Mouse (Mus musculus): ENCODE data around the gene Fam107b. TPM values are rescaled to one million over a fixed set of nuclear protein-coding genes. Genes with fewer than 3 reads are reported as not detected.

Fam107b gene
- total RNA-seq, 1 experiment = 15.0 TPM

- DNase-seq (ENCODE audit: low read depth, low spot score) = no peak
- TF ChIP-seq CHD2 (IDR thresholded peaks at IDR 0.05; ENCODE audit: low read depth, low read length) (no peak), ZC3H11A (IDR thresholded peaks at IDR 0.05; ENCODE audit: borderline replicate concordance, low read depth, low read length) (no peak), ZNF384 (IDR thresholded peaks at IDR 0.05; ENCODE audit: low read depth, low read length) (no peak), HCFC1 (IDR thresholded peaks at IDR 0.05; ENCODE audit: borderline replicate concordance, insufficient read depth, low read length) (no peak), MAFK (IDR thresholded peaks at IDR 0.05; ENCODE audit: insufficient read depth, low read depth, low read length) (no peak)
- H3K4me3 ChIP-seq (ENCODE audit: insufficient read depth in 1 of 2, low read depth in 1 of 2, low read length in 2 of 2, poor library complexity in 1 of 2, severe bottlenecking in 1 of 2) = no peak overlapping the region
Observed at GRCm38 (mm10) chr2:3748714-3749503, 178.6 kb downstream of the Fam107b start.

GRCm38 (mm10) chr2:3749504-3750024 is 179.3 kb downstream of the Fam107b start:
- Histone ChIP-seq H3K9me3 (ENCODE audit: control insufficient read depth, insufficient read depth, low read depth, low read length) (no peaks in the 10 kb centered on the region), H3K36me3 (ENCODE audit: control insufficient read depth, insufficient read depth, low read length, poor library complexity, severe bottlenecking) (no peaks in the 10 kb centered on the region), H3K4me3 (ENCODE audit: insufficient read depth in 1 of 2, low read depth in 1 of 2, low read length in 2 of 2, poor library complexity in 1 of 2, severe bottlenecking in 1 of 2) (no peak overlapping the region), H3K9ac (ENCODE audit: insufficient read depth, low read depth, low read length, poor library complexity, severe bottlenecking) (no peak overlapping the region), H3K27ac (ENCODE audit: insufficient read depth, low read depth, low read length, poor library complexity, severe bottlenecking) (no peak overlapping the region), H3K4me1 (ENCODE audit: control insufficient read depth in 2 of 2, insufficient read depth in 2 of 2, low read length in 2 of 2, poor library complexity in 1 of 2) (peaks cover 0 to 7% of the 10 kb centered on the region in 2 experiments; a peak in 1 of 4 replicates)
- TF ChIP-seq HCFC1 (IDR thresholded peaks at IDR 0.05; ENCODE audit: borderline replicate concordance, insufficient read depth, low read length) (no peak), ZNF384 (IDR thresholded peaks at IDR 0.05; ENCODE audit: low read depth, low read length) (0 out of 2 replicates have a peak, but pooled peaks have one; percentile 44)
- in situ Hi-C loops (cut with MboI; ENCODE audit: low sequenced_read_pairs in 2 of 2, unreplicated experiment in 2 of 2) = no loop called here
- no peak for DNase-seq (ENCODE audit: low read depth, low spot score)

More at GRCm38 (mm10) chr2:3748714-3749503, 178.6 kb downstream of the Fam107b start:
- H3K4me1 ChIP-seq (ENCODE audit: control insufficient read depth in 2 of 2, insufficient read depth in 2 of 2, low read length in 2 of 2, poor library complexity in 1 of 2) = peaks cover 0 to 7% of the 10 kb centered on the region in 2 experiments; a peak in 1 of 4 replicates
- in situ Hi-C loops (cut with MboI; ENCODE audit: low sequenced_read_pairs in 2 of 2, unreplicated experiment in 2 of 2) = no loop called here
- no peaks in the 10 kb centered on the region for H3K9me3 ChIP-seq (ENCODE audit: control insufficient read depth, insufficient read depth, low read depth, low read length)
- no peak overlapping the region for H3K27ac ChIP-seq (ENCODE audit: insufficient read depth, low read depth, low read length, poor library complexity, severe bottlenecking)
- no peaks in the 10 kb centered on the region for H3K36me3 ChIP-seq (ENCODE audit: control insufficient read depth, insufficient read depth, low read length, poor library complexity, severe bottlenecking)
- H3K9ac ChIP-seq (ENCODE audit: insufficient read depth, low read depth, low read length, poor library complexity, severe bottlenecking) = no peak overlapping the region

- TF ChIP-seq ZC3H11A (IDR thresholded peaks at IDR 0.05; ENCODE audit: borderline replicate concordance, low read depth, low read length) (no peak), CHD2 (IDR thresholded peaks at IDR 0.05; ENCODE audit: low read depth, low read length) (no peak), HCFC1 (IDR thresholded peaks at IDR 0.05; ENCODE audit: borderline replicate concordance, insufficient read depth, low read length) (no peak), MAFK (IDR thresholded peaks at IDR 0.05; ENCODE audit: insufficient read depth, low read depth, low read length) (no peak), ZNF384 (IDR thresholded peaks at IDR 0.05; ENCODE audit: low read depth, low read length) (no peak)
- Histone ChIP-seq H3K36me3 (ENCODE audit: control insufficient read depth, insufficient read depth, low read length, poor library complexity, severe bottlenecking) (no peaks in the 10 kb centered on the region), H3K9ac (ENCODE audit: insufficient read depth, low read depth, low read length, poor library complexity, severe bottlenecking) (no peak overlapping the region), H3K9me3 (ENCODE audit: control insufficient read depth, insufficient read depth, low read depth, low read length) (no peaks in the 10 kb centered on the region), H3K4me1 (ENCODE audit: control insufficient read depth in 2 of 2, insufficient read depth in 2 of 2, low read length in 2 of 2, poor library complexity in 1 of 2) (peaks cover 0 to 7% of the 10 kb centered on the region in 2 experiments; a peak in 1 of 4 replicates), H3K4me3 (ENCODE audit: insufficient read depth in 1 of 2, low read depth in 1 of 2, low read length in 2 of 2, poor library complexity in 1 of 2, severe bottlenecking in 1 of 2) (no peak overlapping the region), H3K27ac (ENCODE audit: insufficient read depth, low read depth, low read length, poor library complexity, severe bottlenecking) (no peak overlapping the region)
- DNase-seq (ENCODE audit: low read depth, low spot score) = no peak
- in situ Hi-C loops (cut with MboI; ENCODE audit: low sequenced_read_pairs in 2 of 2, unreplicated experiment in 2 of 2) = no loop called here
Observed at GRCm38 (mm10) chr2:3750126-3750525, 179.8 kb downstream of the Fam107b start.

GRCm38 (mm10) chr2:3752365-3752764 is 182.1 kb downstream of the Fam107b start:
- Histone ChIP-seq H3K9me3 (ENCODE audit: control insufficient read depth, insufficient read depth, low read depth, low read length) (no peaks in the 10 kb centered on the region), H3K9ac (ENCODE audit: insufficient read depth, low read depth, low read length, poor library complexity, severe bottlenecking) (no peak overlapping the region), H3K4me3 (ENCODE audit: insufficient read depth in 1 of 2, low read depth in 1 of 2, low read length in 2 of 2, poor library complexity in 1 of 2, severe bottlenecking in 1 of 2) (no peak overlapping the region), H3K27ac (ENCODE audit: insufficient read depth, low read depth, low read length, poor library complexity, severe bottlenecking) (no peak overlapping the region), H3K36me3 (ENCODE audit: control insufficient read depth, insufficient read depth, low read length, poor library complexity, severe bottlenecking) (no peaks in the 10 kb centered on the region), H3K4me1 (ENCODE audit: control insufficient read depth in 2 of 2, insufficient read depth in 2 of 2, low read length in 2 of 2, poor library complexity in 1 of 2) (peaks cover 0 to 7% of the 10 kb centered on the region in 2 experiments; a peak in 1 of 4 replicates)
- no peak for DNase-seq (ENCODE audit: low read depth, low spot score)
- in situ Hi-C loops (cut with MboI; ENCODE audit: low sequenced_read_pairs in 2 of 2, unreplicated experiment in 2 of 2) = no loop called here
- TF ChIP-seq ZNF384 (IDR thresholded peaks at IDR 0.05; ENCODE audit: low read depth, low read length) (no peak), ZC3H11A (IDR thresholded peaks at IDR 0.05; ENCODE audit: borderline replicate concordance, low read depth, low read length) (no peak), CHD2 (IDR thresholded peaks at IDR 0.05; ENCODE audit: low read depth, low read length) (no peak), HCFC1 (IDR thresholded peaks at IDR 0.05; ENCODE audit: borderline replicate concordance, insufficient read depth, low read length) (no peak), MAFK (IDR thresholded peaks at IDR 0.05; ENCODE audit: insufficient read depth, low read depth, low read length) (no peak)
